Mouse (Mus musculus) bone marrow, adult 2 months (tissue): Measurements from ENCODE around the gene Dcbld1.

ENCODE experiments used
- CTCF ChIP-seq: fragments of 200-500 bp; IDR thresholded peaks from 2 replicates; pipeline ENCODE4 v1.5.1; 2011; ENCODE audit warnings: low read length, control low read depth; ENCODE audit not compliant: control insufficient read depth, insufficient read depth
- POLR2A ChIP-seq: fragments of 200-500 bp; IDR thresholded peaks from 2 replicates; pipeline ENCODE4 v1.6.1; 2011; ENCODE audit warnings: low read depth, mild to moderate bottlenecking, control low read depth, low read length, borderline replicate concordance; ENCODE audit not compliant: control insufficient read depth

- no peak for TF ChIP-seq POLR2A
- no peak for TF ChIP-seq CTCF
Observed at GRCm38 (mm10) chr10:52304574-52304973, 71.2 kb downstream of the Dcbld1 start.
